Mouse (Mus musculus) stomach, postnatal 0 days (tissue): Measurements from ENCODE around the gene Ceacam20.

Experiments
- CTCF ChIP-seq: IDR thresholded peaks from 2 replicates; pipeline ENCODE4 v1.5.1; 2016; ENCODE audit warnings: antibody characterized with exemption, low read depth, mild to moderate bottlenecking, moderate library complexity
- EP300 ChIP-seq: optimal IDR thresholded peaks from 2 replicates; pipeline ENCODE3; 2016; ENCODE audit warnings: antibody characterized with exemption

DNA sequence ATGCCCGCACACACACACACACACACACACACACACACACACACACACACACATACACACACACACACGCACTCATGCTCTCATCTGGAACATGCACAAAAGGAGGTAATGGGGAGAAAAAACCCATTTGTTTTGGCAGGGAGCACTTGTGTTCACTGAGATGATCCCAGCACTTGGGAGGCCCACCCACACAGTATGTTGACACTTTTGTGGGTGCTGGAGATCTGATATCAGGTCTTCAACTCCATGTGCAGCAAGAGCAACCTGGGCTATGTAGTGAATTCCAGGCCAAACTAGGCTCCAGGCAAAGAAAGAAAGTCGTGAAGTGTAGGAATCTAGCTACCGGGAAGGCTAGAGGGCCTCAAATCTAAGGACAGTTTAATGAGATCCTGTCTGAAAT is 9.4 kb upstream of the Ceacam20 start:
- TF ChIP-seq EP300, result no peak
- TF ChIP-seq CTCF, result no peak
